Mouse (Mus musculus) c-Kit-negative CD71-positive TER-119-positive erythroid progenitor cells, embryonic 14.5 days (primary cell): ENCODE measurements at regions not wholly inside any gene's neighbourhood (a gene's known extent, or its start where the extent isn't known, plus 50 kb on each side); places are given as distances from the start of the nearest gene placed in this dataset.

Experiments
- DNase-seq: peaks from one replicate; pipeline ENCODE4 v3.0.0-alpha.2; 2013; ENCODE audit warnings: low read depth, low spot score

- no peak for DNase-seq
Observed at GRCm38 (mm10) chr14:73730796-73731195, 69.8 kb downstream of the Gm21750 start.

- DNase-seq: no peak
Observed at GRCm38 (mm10) chr14:73732161-73732560, 71.1 kb downstream of the Gm21750 start.

DNA sequence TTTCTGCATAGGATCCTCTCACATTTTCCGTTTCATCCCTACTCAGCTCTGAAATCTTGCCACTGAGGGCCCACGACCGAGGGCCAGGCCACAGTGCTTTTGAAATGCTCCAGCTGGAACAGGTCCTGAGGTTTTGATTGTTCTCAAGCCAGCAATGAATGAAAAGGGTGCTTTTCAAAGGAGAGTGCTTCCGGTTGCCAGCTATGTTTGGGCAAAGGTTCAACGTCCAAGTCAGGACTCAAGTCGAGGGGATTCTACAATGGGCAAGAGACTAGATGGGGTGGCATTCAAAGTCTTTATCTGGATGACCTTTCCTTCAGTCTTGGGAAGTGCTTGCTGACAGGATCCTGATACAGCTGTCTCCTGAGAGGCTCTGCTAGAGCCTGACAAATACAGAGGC, 89.8 kb downstream of the Gm21750 start:
- no peak for DNase-seq

GRCm38 (mm10) chr14:73759986-73760385, 99.0 kb downstream of the Gm21750 start:
- no peak for DNase-seq

DNA sequence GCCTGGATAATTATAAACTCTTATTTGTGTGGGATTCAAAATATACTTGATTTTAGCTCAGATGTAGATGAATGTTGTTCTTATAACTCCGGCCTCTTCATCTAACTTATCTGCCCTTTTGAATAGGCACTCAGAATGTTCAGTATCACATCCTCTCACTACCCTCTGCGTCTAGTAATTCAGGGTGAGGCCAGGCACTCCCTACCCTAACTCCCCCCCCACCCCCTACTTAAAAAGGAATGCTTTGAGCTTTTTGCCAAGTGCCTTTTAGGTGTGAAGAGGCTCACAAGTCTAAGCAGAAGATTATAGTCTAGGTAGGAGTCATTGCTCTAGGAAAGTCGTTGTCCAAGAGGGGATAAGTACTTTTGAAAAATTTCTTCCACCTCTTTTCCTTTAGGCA, 111.9 kb downstream of the Gm21750 start:
- DNase-seq: no peak

GRCm38 (mm10) chr14:73773810-73774209, 112.8 kb downstream of the Gm21750 start:
- DNase-seq: no peak

GRCm38 (mm10) chr14:73776066-73776465, 115.0 kb downstream of the Gm21750 start:
- DNase-seq: peak; percentile 3

- DNase-seq: no peak
Observed at GRCm38 (mm10) chr14:73807169-73807568, 146.1 kb downstream of the Gm21750 start.

DNA sequence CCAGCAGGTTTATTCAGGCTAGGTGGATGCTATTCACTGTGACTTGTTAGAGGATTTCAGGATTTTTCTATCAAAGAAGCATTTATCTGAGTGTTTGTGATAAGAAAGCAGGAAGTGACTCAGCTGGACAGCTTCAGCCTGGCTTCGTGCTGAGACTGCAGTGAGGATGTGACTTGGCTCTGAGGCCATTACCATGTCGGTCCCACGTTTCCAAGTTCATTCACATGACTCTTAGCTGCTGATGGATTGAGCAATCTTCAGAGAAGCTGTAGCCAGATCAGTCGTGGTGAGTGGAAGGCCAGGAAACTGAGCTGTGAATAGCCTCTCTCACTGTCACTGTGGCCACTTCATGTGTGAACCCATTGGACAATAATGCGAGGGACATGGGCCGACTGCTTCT, 177.9 kb downstream of the Gm21750 start:
- no peak for DNase-seq

GRCm38 (mm10) chr14:73861782-73862181, 200.8 kb downstream of the Gm21750 start:
- DNase-seq: no peak

- DNase-seq: no peak
Observed at GRCm38 (mm10) chr14:73874337-73874736, 213.3 kb downstream of the Gm21750 start.

GRCm38 (mm10) chr14:73875916-73876315, 214.9 kb downstream of the Gm21750 start:
- DNase-seq: no peak

DNA sequence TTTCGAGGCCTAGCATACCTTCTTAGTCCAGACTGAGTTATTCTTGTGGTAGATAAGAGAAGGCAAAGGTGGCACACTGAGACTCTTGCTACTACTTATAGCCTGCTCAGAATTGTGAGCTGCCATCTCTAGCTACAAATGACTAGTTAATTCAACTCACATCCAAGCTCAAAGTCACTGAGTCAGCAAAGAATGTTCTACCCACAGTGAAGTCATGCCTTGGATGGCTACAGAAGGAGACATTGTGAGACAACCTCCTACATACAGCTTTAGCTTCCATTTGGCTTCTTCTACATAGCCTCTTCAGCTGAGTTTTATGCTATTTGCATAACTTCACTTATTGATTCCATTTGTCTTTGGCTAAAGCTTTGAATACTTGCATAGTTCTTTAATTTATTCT, 217.2 kb downstream of the Gm21750 start:
- DNase-seq: no peak

GRCm38 (mm10) chr14:73878866-73879419, 217.9 kb downstream of the Gm21750 start:
- no peak for DNase-seq

- no peak for DNase-seq
Observed at GRCm38 (mm10) chr14:73891451-73891850, 230.4 kb downstream of the Gm21750 start.

GRCm38 (mm10) chr14:73894844-73895243, 233.8 kb downstream of the Gm21750 start:
- DNase-seq: no peak

DNA sequence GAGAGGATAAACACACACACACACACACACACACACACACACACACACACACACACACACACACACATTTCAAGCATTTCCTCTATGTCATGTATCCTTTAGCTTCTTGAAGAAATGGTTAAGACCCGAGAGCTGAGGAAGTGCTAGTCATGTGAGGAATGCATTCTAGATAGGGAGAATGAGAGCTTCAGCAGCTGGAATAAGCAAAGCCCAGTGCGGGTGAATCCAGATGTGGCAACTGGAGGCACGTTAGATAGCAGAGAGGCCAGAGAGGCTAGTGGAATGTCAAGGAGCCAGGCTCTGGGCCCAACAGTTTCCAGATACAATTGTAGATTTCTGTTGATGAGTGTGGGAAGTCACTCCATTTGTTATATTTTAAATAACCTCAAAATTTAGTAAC, 234.2 kb downstream of the Gm21750 start:
- no peak for DNase-seq

DNA sequence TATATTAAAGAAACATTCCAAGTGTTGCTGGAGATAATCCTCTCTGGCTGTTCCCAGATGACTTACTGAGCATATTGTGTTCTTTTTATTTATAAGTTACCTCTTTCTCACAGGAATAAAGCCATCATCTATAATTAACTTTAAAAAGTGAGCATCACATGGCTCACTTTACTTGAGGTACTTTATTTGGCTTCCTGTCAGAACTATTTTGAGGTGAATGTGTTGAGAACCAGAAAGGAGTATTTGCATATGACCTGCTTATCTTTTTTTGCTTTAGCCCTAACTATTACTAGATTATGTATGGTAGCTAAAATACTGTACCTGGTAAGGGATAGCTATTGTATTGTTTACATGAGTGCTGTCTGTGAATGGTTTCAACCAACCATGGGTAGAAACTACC, 238.1 kb downstream of the Gm21750 start:
- no peak for DNase-seq

DNA sequence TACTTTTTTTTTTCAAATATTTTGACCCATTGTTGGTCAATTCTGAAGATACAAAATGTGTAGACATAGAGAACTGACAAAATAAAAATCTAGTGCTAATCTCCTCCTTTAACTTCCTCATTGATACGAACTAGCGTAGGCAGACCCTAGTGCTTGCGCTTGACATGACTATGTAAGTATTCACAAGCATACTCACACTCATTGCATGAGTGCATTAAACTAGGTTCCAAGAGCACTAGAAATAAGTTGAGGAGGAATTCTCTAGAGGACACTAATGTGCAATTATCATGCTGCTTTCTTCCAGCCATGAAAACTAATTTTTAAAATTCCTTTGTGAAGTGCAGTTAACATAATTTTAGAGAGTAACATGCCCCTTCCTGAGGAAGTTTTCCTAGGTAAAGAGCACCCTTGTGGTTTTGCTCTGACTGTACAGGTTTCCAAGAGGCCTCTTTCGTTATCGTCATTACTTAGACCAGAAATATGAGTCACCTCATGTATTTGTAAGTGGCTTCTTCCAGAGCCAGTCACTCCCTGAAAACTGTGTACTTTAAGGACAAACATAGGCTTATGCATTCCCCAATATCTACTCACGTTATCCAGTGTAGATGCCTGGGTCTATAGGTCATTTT, 241.2 kb downstream of the Gm21750 start:
- DNase-seq: no peak

GRCm38 (mm10) chr14:73913756-73914448, 252.9 kb downstream of the Gm21750 start:
- DNase-seq: no peak

GRCm38 (mm10) chr14:73915990-73916389, 255.0 kb downstream of the Gm21750 start:
- DNase-seq: no peak

DNA sequence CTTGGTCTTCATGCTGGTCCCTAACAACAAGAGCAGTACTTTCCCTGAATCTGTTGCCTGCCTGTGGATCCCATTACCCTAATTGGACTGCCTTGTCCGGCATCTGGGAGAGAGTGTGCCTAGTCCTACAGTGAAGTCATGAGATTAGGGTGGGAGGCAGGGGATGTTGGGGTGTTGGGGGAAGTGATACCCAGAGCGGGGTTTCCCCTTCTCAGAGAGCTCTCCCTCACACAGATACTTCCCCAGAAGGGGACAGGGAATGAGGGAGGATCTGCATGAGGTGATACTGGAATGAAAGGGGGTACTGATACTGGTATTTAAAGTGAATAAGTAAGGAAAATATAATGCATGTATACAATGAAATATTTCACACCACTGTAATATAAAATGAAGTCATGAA, 270.1 kb downstream of the Gm21750 start:
- DNase-seq: no peak

DNA sequence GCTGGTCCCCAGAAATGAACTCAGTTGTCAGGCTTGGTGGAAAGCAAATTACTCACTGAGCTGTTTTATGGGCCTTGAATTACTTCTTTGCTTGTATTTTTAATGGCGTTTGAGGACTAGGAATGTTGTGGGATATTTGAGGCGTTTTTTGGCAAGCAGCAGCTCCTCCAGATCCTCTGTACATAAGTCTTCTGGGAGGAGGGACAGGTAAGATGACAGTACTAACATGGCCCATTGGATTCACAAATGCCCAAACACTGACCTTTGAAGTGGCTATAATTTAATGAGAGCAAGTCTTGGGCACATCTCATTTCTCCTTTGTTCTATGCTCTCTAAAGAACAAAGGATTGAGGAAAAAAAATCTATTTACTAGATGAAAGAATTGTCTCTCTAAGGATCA, 286.3 kb downstream of the Gm21750 start:
- no peak for DNase-seq
